Mouse (Mus musculus) kidney, adult 8-10 months (tissue): Measurements from ENCODE around the gene Brms1.
"Not testable (repeated sequence)": the region's sequence is repeated elsewhere in the genome, so short reads cannot be mapped to it uniquely, and the experiment has no call there.

ENCODE experiments used
- DNase-seq, 2 experiments: peaks; one replicate each; pipeline ENCODE4 v3.0.0; 2022

The Brms1 gene

DNA sequence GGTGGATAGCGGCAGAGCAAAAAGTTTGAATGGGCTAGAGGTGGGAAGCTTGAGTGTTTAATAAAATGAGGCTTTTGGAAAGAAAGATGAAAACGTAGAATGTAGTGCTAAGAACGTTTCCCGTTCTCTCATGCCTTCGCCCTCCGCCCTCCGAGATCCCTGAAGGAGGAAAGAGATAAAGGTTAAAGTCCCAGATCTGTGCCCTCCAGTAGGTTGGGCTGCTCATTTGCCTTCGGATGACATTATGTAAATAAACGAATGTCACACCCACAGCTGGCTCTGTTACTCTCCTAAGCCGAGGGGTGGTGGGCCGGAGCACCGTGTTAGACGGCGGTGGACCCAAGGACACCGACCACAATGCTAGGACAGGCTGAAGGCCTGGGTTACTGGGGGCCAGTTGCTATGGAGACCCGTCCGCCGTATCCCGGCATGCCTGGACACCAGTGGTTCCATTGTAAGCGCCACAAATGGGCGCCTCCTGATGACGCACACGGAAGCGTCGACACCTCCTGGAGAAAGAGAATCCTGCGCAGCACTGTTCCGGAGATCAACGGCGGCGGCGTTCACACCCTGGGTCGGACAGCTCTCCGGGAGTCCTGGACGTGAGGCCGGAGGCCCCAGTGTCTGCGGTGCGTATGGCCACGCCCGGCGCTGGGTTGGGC is at the start of gene Brms1:
Brms1 (plus strand) TSS at position 493 of the 662 bp plus-strand sequence.
- peak; percentile 90 to 91 for DNase-seq

GRCm38 (mm10) chr19:4992371-4992770 is 48.8 kb upstream of the Brms1 start:
- no peak for DNase-seq

GRCm38 (mm10) chr19:4992904-4993303 is 48.2 kb upstream of the Brms1 start:
- DNase-seq: no peak

DNA sequence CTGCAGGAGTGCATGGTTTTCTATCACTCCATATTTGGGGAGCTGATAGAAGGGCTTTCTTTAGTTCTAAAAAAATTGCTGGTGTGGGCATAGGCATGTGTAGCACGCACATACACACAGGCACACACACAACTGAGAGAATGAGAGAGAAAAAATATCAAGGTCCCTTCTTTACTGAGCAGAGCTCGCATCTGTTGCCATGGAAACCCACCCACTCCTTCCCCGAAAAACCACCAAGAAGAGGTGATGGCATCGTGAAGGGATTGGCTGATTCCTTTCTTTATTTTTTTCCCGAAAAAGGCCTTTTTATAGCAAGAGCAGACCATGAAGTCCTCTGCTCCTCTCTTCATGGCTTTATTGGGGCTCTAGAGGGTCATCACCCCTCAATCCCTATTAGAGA is 47.1 kb upstream of the Brms1 start:
- no peak for DNase-seq

- DNase-seq: no peak
Measured at GRCm38 (mm10) chr19:4999445-5000140, 41.6 kb upstream of the Brms1 start.

GRCm38 (mm10) chr19:5001666-5002406 is 39.3 kb upstream of the Brms1 start:
- DNase-seq: peak; percentile 48 to 70

DNA sequence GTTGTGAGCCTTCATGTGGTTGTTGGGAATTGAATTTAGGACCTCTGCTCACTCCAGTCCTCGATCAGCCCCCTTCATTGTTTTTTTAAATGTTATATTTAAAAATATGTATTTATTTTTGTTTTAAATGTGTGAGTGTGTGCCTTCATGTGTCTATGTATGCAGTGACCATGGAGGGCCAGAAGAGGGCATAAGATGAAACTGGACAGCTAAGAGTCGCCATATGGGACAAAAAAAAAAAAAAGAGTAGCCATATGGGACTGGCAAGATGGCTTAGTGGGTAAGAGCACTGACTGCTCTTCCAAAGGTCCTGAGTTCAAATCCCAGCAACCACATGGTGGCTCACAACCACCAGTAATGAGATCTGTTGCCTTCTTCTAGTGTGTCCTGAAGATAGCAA is 37.5 kb upstream of the Brms1 start:
- DNase-seq: not testable (repeated sequence)

DNA sequence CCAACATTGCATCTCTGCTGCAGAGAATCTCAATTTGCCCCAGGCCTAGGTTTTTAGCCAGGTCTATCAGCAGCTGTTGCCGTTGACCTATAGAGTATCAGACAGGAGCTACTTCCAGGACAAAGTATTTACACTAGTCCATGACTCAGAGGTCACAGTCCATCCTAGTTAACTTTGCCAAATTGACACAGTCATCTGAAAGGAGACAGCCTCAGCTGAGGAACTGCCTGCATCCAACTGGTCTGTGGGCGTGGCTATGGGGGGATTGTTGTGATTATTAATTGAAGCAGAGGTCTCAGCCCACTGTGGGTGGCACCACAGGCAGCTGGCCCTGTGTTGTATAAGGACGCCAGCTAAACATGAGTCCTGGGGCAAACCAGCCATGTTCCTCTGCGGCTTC is 36.2 kb upstream of the Brms1 start:
- no peak for DNase-seq

DNA sequence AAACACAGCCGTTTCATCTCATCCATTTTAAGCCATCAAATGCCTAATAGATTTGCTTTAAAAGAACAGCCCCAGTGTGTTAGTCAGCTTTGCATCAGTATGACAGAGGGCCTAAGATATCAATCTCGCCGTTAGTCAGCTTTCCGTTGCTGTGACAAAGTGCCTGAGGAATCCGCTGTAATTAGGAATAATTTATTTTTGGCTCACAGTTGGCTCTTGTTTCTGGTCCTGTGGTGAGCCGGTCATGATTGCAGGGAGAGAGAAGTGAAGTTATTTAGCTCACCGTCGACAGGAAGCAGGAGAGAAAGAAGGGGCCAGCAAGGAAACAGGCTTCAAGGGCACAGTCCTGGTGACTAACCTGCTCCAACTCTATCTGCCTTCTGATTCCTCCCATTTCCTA is 28.0 kb upstream of the Brms1 start:
- no peak for DNase-seq

GRCm38 (mm10) chr19:5014961-5015398 is 26.2 kb upstream of the Brms1 start:
- peak; percentile 30 to 43 for DNase-seq

GRCm38 (mm10) chr19:5016221-5016742 is 24.9 kb upstream of the Brms1 start:
- peak; percentile 58 to 59 for DNase-seq

- DNase-seq: peak; percentile 54 to 70
Measured at GRCm38 (mm10) chr19:5016782-5017181, 24.4 kb upstream of the Brms1 start.

- DNase-seq: no peak
Measured at GRCm38 (mm10) chr19:5017611-5018010, 23.5 kb upstream of the Brms1 start.

- no peak for DNase-seq
Measured at GRCm38 (mm10) chr19:5018191-5018590, 23.0 kb upstream of the Brms1 start.

DNA sequence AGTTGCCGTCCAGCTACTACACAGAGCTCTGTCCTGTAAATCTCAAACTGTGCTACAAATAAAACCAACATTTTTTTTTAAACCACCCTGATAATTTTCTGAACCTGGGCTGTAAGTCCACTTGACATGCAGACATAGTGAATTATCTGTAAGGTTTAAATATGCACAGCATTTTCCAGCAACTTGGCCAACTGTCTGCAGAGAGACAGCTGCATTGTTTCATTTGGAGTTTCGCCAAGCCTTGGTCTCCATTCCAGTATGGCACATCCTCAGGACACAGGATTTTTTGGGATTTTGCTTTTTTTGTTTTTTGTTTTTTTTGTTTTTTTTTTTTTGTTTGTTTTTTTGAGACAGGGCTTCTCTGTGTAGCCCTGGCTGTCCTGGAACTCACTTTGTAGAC is 19.7 kb upstream of the Brms1 start:
- DNase-seq: no peak

DNA sequence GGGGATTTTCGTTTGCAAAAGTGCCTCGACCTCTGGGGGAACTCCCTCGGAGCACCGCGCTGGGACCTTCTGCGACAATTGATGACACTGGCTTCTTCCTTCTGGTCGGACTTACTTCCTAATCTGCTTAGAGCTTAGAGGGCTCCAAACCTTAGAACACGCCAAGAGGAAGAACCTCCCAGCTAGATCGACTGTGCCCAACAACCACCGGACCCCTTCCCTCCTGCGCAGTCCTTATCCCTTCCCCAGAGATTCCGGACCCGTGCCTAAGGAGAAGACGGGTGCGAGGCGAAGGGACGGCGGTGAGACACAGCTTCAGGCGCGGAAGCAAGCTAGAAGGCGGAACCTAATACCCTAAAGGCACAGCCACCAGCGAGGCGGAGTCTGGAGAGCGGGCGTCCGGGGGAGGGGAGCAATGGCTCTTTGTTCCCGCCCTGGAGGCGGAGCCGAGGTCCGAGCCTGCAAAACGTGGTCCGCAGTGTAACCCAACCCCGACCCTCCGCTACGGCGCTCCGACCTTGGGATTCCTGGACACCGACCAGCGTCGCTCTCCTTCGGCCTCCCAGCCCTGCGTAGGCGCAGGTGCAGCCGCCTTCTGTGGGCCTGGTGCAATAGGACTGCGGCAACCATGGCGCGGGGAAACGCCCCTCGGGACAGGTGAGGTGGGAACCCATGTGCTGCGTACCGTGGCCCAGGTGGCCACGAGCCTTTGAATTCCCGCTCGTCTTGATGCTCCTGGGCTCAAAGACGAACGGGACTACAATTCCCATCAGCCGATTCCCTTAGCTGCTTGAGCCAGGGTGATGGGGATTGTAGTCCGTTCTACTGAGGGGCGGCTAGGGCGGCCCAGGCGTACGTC is 17.3 kb upstream of the Brms1 start, which contains the start of gene Slc29a2:
Slc29a2 (plus strand) TSS at position 240 of the 859 bp plus-strand sequence.
- peak; percentile 93 to 95 for DNase-seq

GRCm38 (mm10) chr19:5026111-5026510 is 15.0 kb upstream of the Brms1 start:
- no peak for DNase-seq

- DNase-seq: no peak
Measured at GRCm38 (mm10) chr19:5032686-5033085, 8.5 kb upstream of the Brms1 start.

DNA sequence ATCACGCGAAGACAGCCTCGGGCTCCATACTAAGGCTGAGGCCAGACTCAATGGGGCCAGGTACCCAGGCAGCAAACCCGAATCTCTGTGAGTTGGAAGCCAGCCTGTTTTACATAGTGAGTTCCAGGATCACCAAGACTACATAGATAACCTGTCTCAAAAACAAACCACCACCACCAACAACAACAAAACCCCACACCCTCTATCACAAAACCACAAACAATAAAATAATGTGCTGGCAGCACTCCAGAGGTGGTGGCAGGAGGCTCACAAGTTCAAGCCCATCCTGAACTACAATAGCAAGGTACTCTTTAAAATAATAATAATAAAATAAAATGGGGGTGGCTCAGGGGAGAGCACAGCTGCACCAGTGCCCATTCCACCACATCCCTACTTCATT is 4.6 kb upstream of the Brms1 start:
- no peak for DNase-seq

DNA sequence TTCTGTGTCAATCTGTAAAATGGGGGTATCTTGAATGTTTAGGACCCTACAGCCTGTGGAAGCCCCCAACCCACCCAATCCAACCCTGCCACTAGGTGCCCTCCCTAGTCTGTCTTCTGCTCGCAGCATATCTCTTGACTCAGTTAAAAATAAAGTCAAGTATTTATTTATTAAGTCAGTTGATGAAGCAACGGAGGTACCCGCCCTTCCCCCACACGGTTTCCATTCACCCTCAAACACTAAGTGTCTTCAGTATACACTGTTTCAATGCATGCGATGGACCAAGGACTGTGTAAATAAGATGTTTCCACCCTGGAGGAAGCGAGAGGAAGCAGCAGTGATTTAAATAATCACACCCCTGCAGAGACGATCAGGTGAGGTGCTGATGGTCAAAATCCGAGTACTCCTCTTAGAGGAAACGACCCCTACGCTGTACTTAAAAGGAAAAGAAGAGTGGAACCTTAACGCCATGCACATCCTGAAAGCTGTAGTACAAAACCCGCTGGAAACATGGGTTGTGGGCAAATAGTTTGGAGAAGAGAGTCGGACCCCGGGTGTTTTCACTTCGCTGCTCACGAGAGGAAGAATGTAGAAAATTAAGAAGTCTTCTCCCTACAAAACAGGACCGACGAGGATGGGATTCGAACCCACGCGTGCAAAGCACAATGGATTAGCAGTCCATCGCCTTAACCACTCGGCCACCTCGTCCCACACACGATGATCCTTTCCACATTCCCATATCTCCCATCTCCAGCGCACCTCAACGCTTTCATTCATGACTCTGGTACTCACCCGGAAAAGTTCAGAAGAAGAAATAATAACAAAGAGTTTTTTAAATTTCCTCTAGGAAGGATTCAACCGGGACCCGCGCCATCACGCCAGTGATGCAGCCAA is 3.2 kb upstream of the Brms1 start:
- peak; percentile 70 to 79 for DNase-seq

GRCm38 (mm10) chr19:5038709-5039156 is 2.4 kb upstream of the Brms1 start, which contains the start of the genes B4gat1 and AC124502.3:
Gene B4gat1, plus strand, starts transcription at chr19:5038826.
Gene AC124502.3, plus strand, starts transcription at chr19:5038891.
- peak; percentile 85 to 87 for DNase-seq
